Mouse (Mus musculus) small intestine, adult 2 months (tissue): ENCODE measurements around the gene Igfbp7.

Experiments used
- CTCF ChIP-seq: fragments of 200-500 bp; IDR thresholded peaks from 2 replicates; pipeline ENCODE4 v1.5.1; 2012; ENCODE audit warnings: low read depth, mild to moderate bottlenecking, control low read depth, inconsistent platforms, low read length, moderate library complexity, mixed read lengths; ENCODE audit not compliant: insufficient replicate concordance, insufficient read length; ENCODE audit errors: extremely low read depth
- POLR2A ChIP-seq: fragments of 200-500 bp; IDR thresholded peaks from 2 replicates; pipeline ENCODE4 v1.6.1; 2012; ENCODE audit warnings: low read depth, mild to moderate bottlenecking, control low read depth, inconsistent platforms, low read length, moderate library complexity

DNA sequence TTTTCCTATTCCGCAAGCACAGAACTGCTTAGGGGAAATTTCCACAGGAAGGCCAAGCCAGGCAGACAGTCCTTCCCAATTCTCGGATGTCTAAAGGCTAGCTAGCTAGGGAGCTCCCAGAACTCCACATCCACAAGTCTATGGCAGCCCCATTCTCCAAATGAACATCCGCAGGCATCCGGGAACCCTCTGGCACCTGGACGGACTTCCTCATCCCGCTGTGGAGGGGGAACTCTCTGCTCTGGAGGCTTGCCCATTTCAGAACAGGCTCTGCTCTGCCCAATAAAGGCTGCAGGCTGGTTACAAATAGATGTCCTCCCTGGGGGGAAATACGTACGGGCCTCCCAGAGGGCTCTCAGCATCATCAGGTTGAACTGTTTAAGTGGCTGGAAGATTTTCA is 41.5 kb downstream of the Igfbp7 start:
- TF ChIP-seq CTCF (no peak), POLR2A (no peak)
